Mouse (Mus musculus) kidney, adult 2 months (tissue): ENCODE results near the gene Olfr322.

Experiments
- CTCF ChIP-seq: fragments of 200-500 bp; conservative IDR thresholded peaks from 2 replicates; pipeline ENCODE4 v1.5.1; 2011; ENCODE audit warnings: low read depth, mild to moderate bottlenecking, control low read depth, low read length, moderate library complexity, mixed read lengths; ENCODE audit not compliant: insufficient read depth, insufficient read length
- POLR2A ChIP-seq: fragments of 200-500 bp; IDR thresholded peaks from one replicate; pipeline ENCODE4 v1.6.1; 2011; ENCODE audit warnings: low read depth, low read length, control low read depth

- TF ChIP-seq CTCF, result peak; percentile 78
- TF ChIP-seq POLR2A, result no peak
These were observed 22.1 kb upstream of the Olfr322 start for GRCm38 (mm10) chr11:58636376-58636977.
